Mouse (Mus musculus) neural tube, embryonic 11.5 days (tissue): Measurements from ENCODE around the gene Gtpbp3. TPM values are rescaled to one million over a fixed set of nuclear protein-coding genes. Genes with fewer than 3 reads are reported as not detected.

Experiments used
- ATAC-seq: fragments of 200-750 bp; cut with Nextera tagmentation; 2 replicates; pipeline ENCODE4 v1.8.0; 2017; ENCODE audit warnings: moderate number of reproducible peaks, mild to moderate bottlenecking, moderate TSS enrichment, moderate library complexity; ENCODE audit not compliant: insufficient read depth, low FRiP score, low TSS enrichment
- DNase-seq: peaks from one replicate; pipeline ENCODE4 v3.0.0-alpha.2; 2015; ENCODE audit warnings: low spot score
- H3K27ac ChIP-seq: fragments of 300-500 bp; sonication (generic); 2 replicates; pipeline ENCODE4 v1.5.1; 2014; ENCODE audit warnings: low read depth, mild to moderate bottlenecking, low read length
- H3K27me3 ChIP-seq: fragments of 300-500 bp; sonication (generic); 2 replicates; pipeline ENCODE4 v1.6.1; 2014; ENCODE audit warnings: mild to moderate bottlenecking, low read length, mixed read lengths; ENCODE audit not compliant: control insufficient read depth, insufficient read depth
- H3K36me3 ChIP-seq: fragments of 300-500 bp; sonication (generic); 2 replicates; pipeline ENCODE4 v1.6.1; 2014; ENCODE audit warnings: mild to moderate bottlenecking, low read length, moderate library complexity, mixed read lengths; ENCODE audit not compliant: control insufficient read depth, insufficient read depth
- H3K4me1 ChIP-seq: fragments of 300-500 bp; sonication (generic); 2 replicates; pipeline ENCODE4 v1.6.1; 2014; ENCODE audit warnings: low read length, mixed read lengths; ENCODE audit not compliant: control insufficient read depth, insufficient read depth
- H3K4me2 ChIP-seq: fragments of 300-500 bp; sonication (generic); 2 replicates; pipeline ENCODE4 v1.6.1; 2014; ENCODE audit warnings: low read depth, mild to moderate bottlenecking, moderate library complexity
- H3K4me3 ChIP-seq: fragments of 300-500 bp; sonication (generic); 2 replicates; pipeline ENCODE4 v1.5.1; 2014; ENCODE audit warnings: low read depth, low read length
- H3K9ac ChIP-seq: fragments of 300-500 bp; sonication (generic); 2 replicates; pipeline ENCODE4 v1.6.1; 2014; ENCODE audit warnings: mild to moderate bottlenecking, low read length
- H3K9me3 ChIP-seq: fragments of 300-500 bp; sonication (generic); 2 replicates; pipeline ENCODE4 v1.6.1; 2016; ENCODE audit warnings: low read length; ENCODE audit not compliant: control insufficient read depth
- WGBS: fragments of 180-500 bp; shearing (Covaris S2); extraction: QIAGEN DNeasy Blood & Tissue Kit; methylation state at CpG from one replicate; pipeline ENCODE4 v1.1.7; 2014; 5-methylcytosine and 5-hydroxymethylcytosine counted together
- polyA plus RNA-seq: library from polyadenylated mRNA; unstranded; fragments of >200 nt; fragmentation: Nextera tagmentation; extraction: Ambion mirVana; gene quantifications from 2 replicates; pipeline ENCODE4 v1.2.1, GENCODE M21; 2014

Gtpbp3 gene
- polyA plus RNA-seq, 1 experiment from 2014 or later = 6.0 TPM

DNA sequence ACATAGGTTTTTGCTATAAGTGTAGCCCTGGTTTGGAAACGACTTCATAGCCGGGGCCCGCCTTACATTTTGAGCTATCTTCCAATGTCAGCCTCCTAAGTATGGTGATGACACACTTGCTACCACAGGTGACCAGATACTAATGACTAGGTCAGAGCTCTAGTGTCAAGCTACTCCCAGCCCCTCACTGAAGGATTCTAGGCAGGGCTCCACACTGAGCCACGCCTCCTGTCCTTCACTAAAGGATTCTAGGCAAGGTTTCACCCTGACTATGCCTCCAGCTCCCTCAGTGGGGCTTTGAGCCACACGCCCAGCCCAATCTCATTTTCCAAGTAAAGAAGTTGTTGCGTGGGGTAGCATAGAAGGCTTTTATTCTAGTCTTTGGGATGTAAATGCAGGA lies 27.2 kb upstream of the Gtpbp3 start:
- DNase-seq (no peak), ATAC-seq (no peak)
- H3K27me3 ChIP-seq = no peaks in the 10 kb centered on the region
- no peak overlapping the region for H3K4me2 ChIP-seq
- no peak overlapping the region for H3K4me3 ChIP-seq
- H3K36me3 ChIP-seq = peaks cover 21% of the 10 kb centered on the region
- WGBS = 89% methylated on average over 6 of the region's 6 CpGs
- H3K9me3 ChIP-seq = no peaks in the 10 kb centered on the region
- H3K27ac ChIP-seq = no peak overlapping the region
- peaks cover 16% of the 10 kb centered on the region for H3K4me1 ChIP-seq
- H3K9ac ChIP-seq = no peak overlapping the region

DNA sequence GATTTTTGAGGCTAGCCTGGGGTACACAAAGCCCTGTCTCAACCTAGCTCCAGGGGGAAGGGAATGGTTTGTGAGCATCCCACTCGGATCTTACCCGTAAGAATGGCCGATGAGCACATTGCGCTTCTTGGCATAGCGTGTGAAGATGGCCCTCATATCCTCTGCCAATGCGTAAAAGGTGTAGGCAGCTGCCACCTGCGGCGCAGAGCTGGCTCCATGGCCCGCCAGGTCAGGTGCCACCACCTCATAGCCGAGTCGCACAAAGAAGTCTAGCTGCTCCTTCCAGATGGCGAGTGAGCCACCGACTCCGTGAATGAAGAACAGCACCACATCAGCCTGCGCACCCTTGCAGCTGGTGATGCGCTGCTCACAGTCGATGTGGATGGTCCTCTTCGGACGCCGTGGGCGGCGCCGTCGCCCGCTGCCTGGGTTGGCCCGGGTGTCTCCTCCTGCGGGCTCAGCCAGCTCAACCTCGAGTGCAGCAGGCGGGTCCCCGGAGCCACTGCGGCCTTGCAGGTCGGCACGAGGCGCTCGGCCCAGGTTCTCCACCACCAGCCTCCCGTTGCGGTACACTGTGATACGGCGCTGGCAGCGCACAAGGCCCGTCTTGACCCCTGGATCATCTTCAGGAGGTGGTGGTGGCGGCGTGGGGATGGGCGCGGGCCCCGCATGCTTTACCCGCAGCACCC lies 26.6 kb upstream of the Gtpbp3 start:
- ATAC-seq = no peak
- no peak for DNase-seq
- peaks cover 21% of the 10 kb centered on the region for H3K36me3 ChIP-seq
- no peak overlapping the region; the same call in none of the 2 replicates for H3K4me2 ChIP-seq
- H3K4me1 ChIP-seq = peaks cover 18% of the 10 kb centered on the region
- no peak overlapping the region for H3K4me3 ChIP-seq
- 76% methylated on average over 46 of the region's 47 CpGs for WGBS
- no peak overlapping the region for H3K27ac ChIP-seq
- H3K9ac ChIP-seq = no peak overlapping the region
- H3K9me3 ChIP-seq = no peaks in the 10 kb centered on the region
- no peaks in the 10 kb centered on the region for H3K27me3 ChIP-seq

DNA sequence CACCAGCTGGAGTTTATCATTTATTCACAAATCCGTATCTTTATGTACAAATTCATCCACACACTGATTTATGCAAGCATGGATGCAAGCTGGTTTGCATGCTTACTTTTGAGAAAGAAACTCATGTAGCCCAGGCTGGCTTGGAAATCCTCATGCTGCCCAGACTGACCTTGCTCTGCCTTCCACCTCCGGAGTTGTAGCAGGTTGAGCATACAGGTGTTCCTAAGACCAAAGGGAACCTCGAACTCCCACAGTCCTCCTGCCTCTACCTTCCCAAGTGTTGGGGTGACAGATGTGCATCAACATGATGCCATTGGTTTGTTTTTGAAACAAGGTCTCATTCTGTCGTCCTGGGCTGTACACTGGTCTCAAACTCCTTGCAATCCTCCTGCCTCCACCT lies 25.7 kb upstream of the Gtpbp3 start:
- Histone ChIP-seq H3K36me3 (peaks cover 16% of the 10 kb centered on the region), H3K27me3 (no peaks in the 10 kb centered on the region), H3K4me1 (peaks cover 18% of the 10 kb centered on the region), H3K4me3 (peak overlapping the region; percentile 93), H3K27ac (no peak overlapping the region), H3K9ac (peak overlapping the region; percentile 87), H3K4me2 (peak overlapping the region; percentile 85), H3K9me3 (no peaks in the 10 kb centered on the region)
- WGBS = 79% methylated on average over 4 of the region's 4 CpGs
- ATAC-seq (no peak), DNase-seq (no peak)

DNA sequence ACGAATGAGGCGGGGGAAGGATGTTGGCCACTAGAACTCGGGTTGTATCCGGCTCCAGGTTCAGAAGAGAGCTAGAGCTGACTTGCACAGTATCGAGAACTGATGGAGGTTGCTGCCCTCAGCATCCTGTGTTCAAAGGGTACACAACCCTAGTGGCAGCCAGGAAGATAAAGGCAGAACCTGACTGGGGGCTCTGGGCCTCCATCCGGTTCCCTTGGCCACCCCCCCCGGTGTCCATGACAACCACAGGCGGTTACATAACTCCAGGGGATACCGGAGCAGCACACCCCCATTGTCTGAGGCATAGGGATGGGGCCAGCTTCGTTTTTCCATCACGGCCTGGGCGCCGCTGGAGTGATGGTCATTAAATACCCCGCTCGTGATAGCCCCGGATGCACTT lies 25.1 kb upstream of the Gtpbp3 start:
- ATAC-seq = peak; percentile 10; the same call in 1 of the 2 replicates
- peaks cover 18% of the 10 kb centered on the region for H3K4me1 ChIP-seq
- H3K4me3 ChIP-seq = peak overlapping the region; percentile 93
- peak overlapping the region; percentile 85 for H3K4me2 ChIP-seq
- DNase-seq = peak; percentile 46
- peak overlapping the region; percentile 87 for H3K9ac ChIP-seq
- H3K27ac ChIP-seq = no peak overlapping the region; the same call in 1 of the 2 replicates
- 6% methylated on average over 16 of the region's 16 CpGs for WGBS
- no peaks in the 10 kb centered on the region for H3K9me3 ChIP-seq
- no peaks in the 10 kb centered on the region for H3K27me3 ChIP-seq
- peaks cover 10% of the 10 kb centered on the region for H3K36me3 ChIP-seq

DNA sequence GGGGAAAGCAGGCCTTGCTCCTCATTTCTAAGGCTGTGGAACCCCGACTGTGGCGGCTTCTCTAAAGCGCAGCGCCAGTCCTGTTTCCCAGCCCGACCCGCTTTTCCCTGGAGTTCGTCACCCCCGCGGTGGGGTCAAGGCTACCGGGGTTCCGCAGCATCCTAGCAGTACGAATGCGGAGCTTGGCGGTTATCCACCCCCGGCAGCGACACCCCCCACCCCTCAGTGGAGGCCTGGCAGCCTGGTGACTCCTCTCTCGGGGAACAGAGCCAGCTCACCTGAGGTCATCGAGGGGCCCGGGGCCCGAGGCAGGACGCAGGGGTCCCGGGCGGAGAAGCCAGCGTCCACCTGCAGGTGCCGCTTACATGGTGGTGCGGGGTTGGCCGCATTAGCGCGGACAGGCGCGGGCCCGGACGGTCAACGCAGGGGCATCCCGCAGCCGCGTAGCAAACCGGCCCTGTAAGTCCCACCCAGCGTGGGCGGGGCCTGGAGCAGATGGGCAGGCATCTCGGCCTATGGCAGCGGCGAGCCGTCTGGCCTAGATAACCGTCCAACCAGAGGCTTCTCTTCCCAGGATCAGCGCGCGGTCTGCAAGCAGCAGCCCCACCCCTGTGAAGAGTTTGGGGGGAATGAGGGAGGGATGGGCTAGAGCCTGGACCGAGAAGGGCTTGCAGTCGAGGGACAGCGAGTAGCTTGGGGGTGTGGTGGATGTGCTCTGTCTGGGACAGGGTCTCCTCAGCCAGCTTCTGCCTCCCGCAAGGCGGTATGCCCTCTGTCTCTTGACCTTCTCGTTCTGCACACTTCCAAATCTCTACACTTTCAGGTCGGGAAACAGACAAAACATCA lies 24.5 kb upstream of the Gtpbp3 start, which contains the start of gene Abhd8:
Gene Abhd8, minus strand, starts transcription at position 468 of the 846 bp plus-strand sequence.
- H3K27ac ChIP-seq = peak within 1 kb of the TSS; percentile 58
- H3K4me3 ChIP-seq = peak within 1 kb of the TSS; percentile 93
- under 1% methylated on average over 55 of the region's 55 CpGs for WGBS

DNA sequence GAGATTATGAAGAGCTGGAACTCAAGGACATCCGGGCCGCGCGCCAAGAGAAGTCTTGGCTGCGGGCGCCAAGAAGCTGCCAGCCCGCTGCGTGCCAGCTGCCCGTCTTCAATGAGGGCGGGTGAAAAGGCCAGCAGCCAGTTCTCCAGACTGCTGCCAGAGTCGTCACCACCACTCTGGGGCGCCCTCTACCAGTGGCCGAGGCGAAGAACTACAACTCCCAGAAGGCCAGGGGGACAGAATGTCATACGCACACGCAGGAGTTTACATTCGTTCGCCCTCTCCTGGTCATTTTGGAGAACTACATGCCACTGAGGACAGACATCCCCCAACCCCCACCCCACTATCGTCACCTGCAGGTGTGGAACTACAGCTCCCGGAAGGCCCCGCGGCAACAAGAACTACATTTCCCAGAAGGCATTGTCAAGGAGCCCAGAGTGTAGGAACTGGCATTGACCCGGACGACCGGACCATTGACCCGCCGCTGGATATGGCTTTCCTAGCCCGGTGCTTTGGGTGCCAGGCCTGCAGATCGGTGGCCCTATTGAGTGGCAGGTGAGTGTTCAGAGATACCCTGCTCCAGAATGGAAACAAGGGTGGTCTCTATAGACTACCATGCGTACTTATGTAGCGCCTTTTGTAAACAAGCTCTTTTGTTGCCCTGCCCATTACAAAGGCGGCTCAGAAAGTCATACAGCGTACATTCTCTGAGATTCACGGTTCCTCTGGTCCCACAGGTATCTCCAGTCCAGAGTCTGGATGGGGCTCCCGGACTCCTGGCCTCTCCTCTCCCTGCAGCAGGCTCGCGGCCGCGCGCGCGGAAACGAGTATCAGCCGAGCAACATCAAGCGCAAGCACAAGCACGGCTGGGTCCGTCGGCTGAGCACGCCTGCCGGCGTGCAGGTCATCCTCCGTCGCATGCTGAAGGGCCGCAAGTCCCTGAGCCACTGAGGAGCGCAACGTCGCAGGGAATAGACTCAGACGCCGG lies 23.1 kb upstream of the Gtpbp3 start, which contains the start of gene Mrpl34:
Gene Mrpl34, plus strand, starts transcription at position 447 of the 988 bp plus-strand sequence.
- no peaks in the 10 kb centered on the region for H3K9me3 ChIP-seq
- H3K4me1 ChIP-seq = peaks cover 19% of the 10 kb centered on the region
- under 1% methylated on average over 59 of the region's 59 CpGs for WGBS
- peak within 1 kb of the TSS; percentile 93 for H3K4me3 ChIP-seq
- peak; percentile 97 for DNase-seq
- peaks cover 6% of the 10 kb centered on the region for H3K36me3 ChIP-seq
- H3K4me2 ChIP-seq = peak within 1 kb of the TSS; percentile 88
- peak; percentile 68 for ATAC-seq
- H3K27ac ChIP-seq = peak within 1 kb of the TSS; percentile 28
- H3K27me3 ChIP-seq = no peaks in the 10 kb centered on the region
- peak within 1 kb of the TSS; percentile 76 for H3K9ac ChIP-seq

More for the DNA sequence above, 24.5 kb upstream of the Gtpbp3 start, which contains the start of gene Abhd8:
- peaks cover 6% of the 10 kb centered on the region for H3K36me3 ChIP-seq
- no peaks in the 10 kb centered on the region for H3K27me3 ChIP-seq
- peak; percentile 83 for ATAC-seq
- peak; percentile 98 for DNase-seq
- peaks cover 18% of the 10 kb centered on the region for H3K4me1 ChIP-seq
- peak within 1 kb of the TSS; percentile 85 for H3K4me2 ChIP-seq
- no peaks in the 10 kb centered on the region for H3K9me3 ChIP-seq
- peak within 1 kb of the TSS; percentile 87 for H3K9ac ChIP-seq

DNA sequence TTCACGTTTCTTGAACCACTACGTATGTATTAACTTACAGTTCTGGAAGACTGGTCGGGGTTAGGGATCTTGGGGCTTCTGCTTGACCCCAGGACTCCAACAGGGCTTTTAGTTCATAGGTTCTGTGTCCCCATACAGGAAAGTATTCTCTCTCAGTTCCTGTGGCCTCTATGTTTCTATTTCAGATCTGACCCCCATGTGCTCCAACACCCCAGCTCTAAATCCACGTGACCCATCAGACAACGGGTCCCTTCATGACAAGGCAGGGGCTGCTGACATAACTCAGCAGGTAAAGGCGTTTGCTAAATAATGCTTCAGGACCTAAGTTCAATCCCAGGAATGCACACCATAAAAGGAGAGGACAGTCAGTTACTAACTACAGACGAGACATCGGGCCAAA lies 22.2 kb upstream of the Gtpbp3 start:
- ATAC-seq (no peak), DNase-seq (no peak)
- Histone ChIP-seq H3K4me1 (peaks cover 22% of the 10 kb centered on the region), H3K27me3 (no peaks in the 10 kb centered on the region), H3K27ac (no peak overlapping the region), H3K36me3 (peaks cover 6% of the 10 kb centered on the region), H3K4me2 (peak overlapping the region; percentile 88), H3K4me3 (peak overlapping the region; percentile 63), H3K9ac (peak overlapping the region; percentile 76; the same call in 1 of the 2 replicates), H3K9me3 (no peaks in the 10 kb centered on the region)
- WGBS = 82% methylated on average over 8 of the region's 8 CpGs

DNA sequence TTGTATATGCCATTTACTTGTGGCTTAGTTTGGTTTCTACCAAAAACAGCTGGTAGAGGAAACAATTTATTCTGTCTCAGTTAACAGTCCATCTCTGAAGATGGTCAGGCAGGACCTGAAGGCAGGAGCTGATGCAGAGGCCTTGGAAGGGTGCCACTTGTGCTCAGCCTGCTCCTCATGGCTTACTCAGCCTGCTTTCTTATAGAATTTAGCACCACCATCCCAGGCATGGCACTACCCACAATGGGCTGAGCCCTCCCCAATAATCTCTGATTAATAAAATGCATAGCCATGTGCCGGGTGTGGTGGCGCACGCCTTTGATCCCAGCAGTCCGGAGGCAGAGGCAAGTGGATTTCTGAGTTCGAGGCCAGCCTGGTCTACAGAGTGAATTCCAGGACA lies 21.7 kb upstream of the Gtpbp3 start:
- Histone ChIP-seq H3K9me3 (no peaks in the 10 kb centered on the region), H3K4me3 (no peak overlapping the region), H3K36me3 (peaks cover 4% of the 10 kb centered on the region; the same call in 1 of the 2 replicates), H3K4me2 (no peak overlapping the region), H3K27ac (no peak overlapping the region), H3K27me3 (no peaks in the 10 kb centered on the region), H3K9ac (no peak overlapping the region), H3K4me1 (peaks cover 22% of the 10 kb centered on the region)
- ATAC-seq (no peak), DNase-seq (no peak)
- 98% methylated on average over 5 of the region's 5 CpGs for WGBS
